ENCODE assay signal across 17 mouse cellular contexts in genomic region chr5:105683912-105684350, GRCm38 (mm10). TPM values are rescaled to one million over a fixed set of nuclear protein-coding genes. Genes with fewer than 3 reads are reported as not detected.
A peak's percentile ranks its signal among the peaks of the same experiment; 100 is the strongest.
DNase-seq lines count a peak whose midpoint lies in the region; ATAC-seq lines count a peak whose summit lies in the region.
"Had no signal": no experiment of that assay in that cellular context is flagged by ENCODE, and none has a peak within 500 bp of the region (broad histone marks: within the 10 kb centered on the region; RNA-seq: fewer than 3 reads in every experiment).

No protein-coding gene starts in this region.

- no peak overlapping the region for H3K9ac ChIP-seq in midbrain, embryonic 13.5 days (replicated peaks)
- no peak overlapping the region for H3K9ac ChIP-seq in liver, embryonic 13.5 days
- H3K9ac ChIP-seq: neural tube, embryonic 12.5 days had no signal

- peaks cover 52% of the 10 kb centered on the region for H3K4me1 ChIP-seq in midbrain, embryonic 10.5 days
- peaks cover 19% of the 10 kb centered on the region for H3K4me1 ChIP-seq in midbrain, embryonic 13.5 days (replicated peaks)
- H3K4me1 ChIP-seq in liver, embryonic 13.5 days (replicated peaks), result peaks cover 18% of the 10 kb centered on the region

- ATAC-seq in midbrain, embryonic 13.5 days, result no peak
- peak; percentile 68 for ATAC-seq in liver, embryonic 13.5 days (ENCODE audit: low read depth)

- 0 out of 2 replicates have a peak overlapping the region, but pooled peaks have one; percentile 33 for H3K27ac ChIP-seq in midbrain, embryonic 10.5 days (replicated peaks)
- no peak overlapping the region for H3K27ac ChIP-seq in midbrain, embryonic 13.5 days
- no peak overlapping the region for H3K27ac ChIP-seq in liver, embryonic 13.5 days
- H3K27ac ChIP-seq: gastrocnemius, adult 2 months; left cerebral cortex, adult 2 months; neural tube, embryonic 12.5 days had no signal

- peaks cover 14% of the 10 kb centered on the region; the same call in 1 of the 2 replicates for H3K27me3 ChIP-seq in midbrain, embryonic 10.5 days (ENCODE audit: low read depth, poor library complexity, severe bottlenecking)
- no peaks in the 10 kb centered on the region for H3K27me3 ChIP-seq in midbrain, embryonic 13.5 days
- H3K27me3 ChIP-seq in liver, embryonic 13.5 days, result no peaks in the 10 kb centered on the region
- H3K27me3 ChIP-seq: megakaryocyte, embryonic 14.5 days; neural tube, embryonic 12.5 days had no signal

- WGBS in midbrain, embryonic 10.5 days, result 15% methylated on average over 4 of the region's 4 CpGs
- WGBS in midbrain, embryonic 13.5 days, result 12% methylated on average over 4 of the region's 4 CpGs
- WGBS in liver, embryonic 13.5 days (ENCODE audit: insufficient replicate concordance), result 43% methylated on average over 4 of the region's 4 CpGs

- H3K36me3 ChIP-seq in midbrain, embryonic 10.5 days, result no peaks in the 10 kb centered on the region
- H3K36me3 ChIP-seq in midbrain, embryonic 13.5 days, result no peaks in the 10 kb centered on the region
- H3K36me3 ChIP-seq in liver, embryonic 13.5 days, result no peaks in the 10 kb centered on the region
- H3K36me3 ChIP-seq: G1E; neural tube, embryonic 12.5 days had no signal

- no peak overlapping the region for H3K4me3 ChIP-seq in midbrain, embryonic 10.5 days
- no peak overlapping the region for H3K4me3 ChIP-seq in midbrain, embryonic 13.5 days (replicated peaks)
- no peak overlapping the region for H3K4me3 ChIP-seq in liver, embryonic 13.5 days (replicated peaks)
- H3K4me3 ChIP-seq: gastrocnemius, adult 2 months; left cerebral cortex, adult 2 months; megakaryocyte, embryonic 14.5 days; neural tube, embryonic 12.5 days had no signal

- intact Hi-C loops in gastrocnemius, postnatal 36 days (cut with DNase I), result no loop called here

- peak; percentile 40 for DNase-seq in midbrain, embryonic 10.5 days (ENCODE audit: low spot score)
- peak; percentile 85 for DNase-seq in embryo, embryonic 10 days (ENCODE audit: low spot score)
- DNase-seq in liver, embryonic 13.5 days, result no peak
- DNase-seq in spleen, postnatal 4 days (ENCODE audit: low spot score in 2 of 2), result peak; percentile 38 to 73
- no peak for DNase-seq in gastrocnemius, postnatal 36 days
- DNase-seq in heart, adult 18-20 months, result no peak
- no peak for DNase-seq in gastrocnemius, adult 18-20 months (ENCODE audit: low spot score)
- DNase-seq: cerebellum, postnatal 25 days; gastrocnemius, adult 2 months; kidney, postnatal 36 days; lung, adult 18-20 months; right cerebral cortex, postnatal 25 days had no signal

- H3K9me3 ChIP-seq in midbrain, embryonic 10.5 days (replicated peaks), result no peaks in the 10 kb centered on the region
- H3K9me3 ChIP-seq in midbrain, embryonic 13.5 days, result no peaks in the 10 kb centered on the region
- no peaks in the 10 kb centered on the region for H3K9me3 ChIP-seq in liver, embryonic 13.5 days (replicated peaks)
- H3K9me3 ChIP-seq: G1E; megakaryocyte, embryonic 14.5 days; neural tube, embryonic 12.5 days had no signal

- no peak overlapping the region for H3K4me2 ChIP-seq in midbrain, embryonic 13.5 days (replicated peaks)
- H3K4me2 ChIP-seq in liver, embryonic 13.5 days, result no peak overlapping the region
- H3K4me2 ChIP-seq: neural tube, embryonic 12.5 days had no signal

RNA-seq across cellular contexts. Expression of gene Lrrc8d, which starts 15.8 kb away (rescaled TPM):
- polyA plus RNA-seq in midbrain, embryonic 10.5 days (2016; fragmentation: Nextera tagmentation; extraction: Ambion mirVana), result 20.7 and 24.1 TPM in 2 replicates
- polyA plus RNA-seq in midbrain, embryonic 13.5 days (2015; fragmentation: Nextera tagmentation; extraction: Ambion mirVana), result 30.4 and 32.3 TPM in 2 replicates
- polyA plus RNA-seq in liver, embryonic 13.5 days (2015; fragmentation: Nextera tagmentation; extraction: Ambion mirVana), result 9.4 and 11.4 TPM in 2 replicates
- 1 to 10 TPM; 3.0 to 4.4 TPM for total RNA-seq in gastrocnemius, postnatal 36 days (2021)
- 1 to 10 TPM; 8.1 to 8.8 TPM for total RNA-seq in heart, adult 18-20 months (2021)
- 1 to 10 TPM; 3.3 to 5.0 TPM for total RNA-seq in gastrocnemius, adult 18-20 months (2021)
- polyA plus RNA-seq: G1E had no signal

Comparison
In these comparisons a context has a peak if more than half of its experiments do, and no peak if none do; other contexts are left out.
1. DNase-seq: peak in midbrain, embryonic 10.5 days (single experiment), embryo, embryonic 10 days (single experiment) and spleen, postnatal 4 days (2 of 2); none in liver, embryonic 13.5 days (single experiment), gastrocnemius, postnatal 36 days (0 of 2), heart, adult 18-20 months (0 of 2) and gastrocnemius, adult 18-20 months (single experiment).